ENCODE assay signal across 14 mouse cellular contexts in the genomic region with DNA sequence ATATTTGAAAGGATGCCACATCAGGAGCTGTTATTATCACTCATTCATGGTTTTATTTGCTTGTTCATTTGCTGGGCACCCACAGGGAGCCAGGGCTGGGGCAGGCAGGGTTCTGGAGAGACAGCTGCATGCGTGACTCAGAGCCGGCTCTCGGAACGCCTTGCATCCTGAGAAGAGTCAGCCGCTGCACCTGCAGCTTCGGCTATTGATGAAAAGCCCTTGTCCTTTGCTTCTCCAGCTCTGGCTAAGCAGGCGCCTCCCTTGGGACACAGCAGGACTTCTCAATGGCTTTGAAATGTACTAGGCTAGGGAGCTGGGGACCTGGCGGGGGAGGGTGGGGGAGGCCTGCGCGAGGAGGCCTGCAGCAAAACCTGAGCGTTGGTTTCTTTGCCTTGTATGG. TPM values are rescaled to one million over a fixed set of nuclear protein-coding genes. Genes with fewer than 3 reads are reported as not detected.
DNase-seq lines count a peak whose midpoint lies in the region; ATAC-seq lines count a peak whose summit lies in the region.
"Had no signal": no experiment of that assay in that cellular context is flagged by ENCODE, and none has a peak within 500 bp of the region (broad histone marks: within the 10 kb centered on the region; RNA-seq: fewer than 3 reads in every experiment).

No protein-coding gene starts in this region.

- no peak overlapping the region for H3K9ac ChIP-seq in heart, embryonic 11.5 days (ENCODE audit: low read depth, low read length)
- H3K9ac ChIP-seq in forebrain, embryonic 15.5 days (replicated peaks): peak overlapping the region; percentile 18; the same call in 1 of the 2 replicates
- H3K9ac ChIP-seq in midbrain, embryonic 13.5 days (replicated peaks): peak overlapping the region; percentile 24
- H3K9ac ChIP-seq: embryonic facial prominence, embryonic 12.5 days; limb, embryonic 15.5 days had no signal

- no peak overlapping the region for H3K4me3 ChIP-seq in heart, embryonic 11.5 days (ENCODE audit: low read depth, low read length)
- H3K4me3 ChIP-seq in forebrain, embryonic 15.5 days: no peak overlapping the region
- no peak overlapping the region for H3K4me3 ChIP-seq in midbrain, embryonic 13.5 days (replicated peaks)
- H3K4me3 ChIP-seq: embryonic facial prominence, embryonic 12.5 days; limb, embryonic 15.5 days had no signal

- intact Hi-C loops in heart, postnatal 10 days (cut with DNase I): loop anchor here (10.0 kb wide), 1 partner anchor 184 kb away; no protein-coding TSS in a partner anchor

- no peak overlapping the region for H3K27ac ChIP-seq in heart, embryonic 11.5 days (ENCODE audit: low read depth, low read length)
- peak overlapping the region; percentile 48 for H3K27ac ChIP-seq in forebrain, embryonic 15.5 days (replicated peaks)
- peak overlapping the region; percentile 41 for H3K27ac ChIP-seq in midbrain, embryonic 13.5 days
- H3K27ac ChIP-seq: embryonic facial prominence, embryonic 12.5 days; limb, embryonic 15.5 days had no signal

- 25% methylated on average over 11 of the region's 11 CpGs for WGBS in heart, embryonic 11.5 days (ENCODE audit: insufficient replicate concordance)
- 12% methylated on average over 11 of the region's 11 CpGs for WGBS in forebrain, embryonic 15.5 days
- 3% methylated on average over 11 of the region's 11 CpGs for WGBS in midbrain, embryonic 13.5 days

- H3K27me3 ChIP-seq in heart, embryonic 11.5 days (ENCODE audit: control insufficient read depth, insufficient read depth, low read length): no peaks in the 10 kb centered on the region; the same call in 1 of the 2 replicates
- no peaks in the 10 kb centered on the region for H3K27me3 ChIP-seq in forebrain, embryonic 15.5 days
- H3K27me3 ChIP-seq in midbrain, embryonic 13.5 days: no peaks in the 10 kb centered on the region
- H3K27me3 ChIP-seq: limb, embryonic 15.5 days had no signal

- no peaks in the 10 kb centered on the region for H3K9me3 ChIP-seq in heart, embryonic 11.5 days (replicated peaks; ENCODE audit: control insufficient read depth, low read length)
- no peaks in the 10 kb centered on the region for H3K9me3 ChIP-seq in forebrain, embryonic 15.5 days
- H3K9me3 ChIP-seq in midbrain, embryonic 13.5 days: no peaks in the 10 kb centered on the region
- H3K9me3 ChIP-seq: embryonic facial prominence, embryonic 12.5 days; limb, embryonic 15.5 days had no signal

- no peak for DNase-seq in heart, postnatal 10 days
- DNase-seq in MN1 (ENCODE audit: low spot score): peak; percentile 80
- DNase-seq in spleen, postnatal 36 days (ENCODE audit: low spot score in 2 of 2): no peak
- DNase-seq in natural killer cell, adult 2 months (ENCODE audit: low spot score in 2 of 2): no peak
- DNase-seq: gastrocnemius, postnatal 25 days; layer of hippocampus, adult 9-11 months; thymus, adult 18-20 months had no signal

- no peaks in the 10 kb centered on the region for H3K36me3 ChIP-seq in heart, embryonic 11.5 days (ENCODE audit: control insufficient read depth, insufficient read depth, low read length)
- no peaks in the 10 kb centered on the region for H3K36me3 ChIP-seq in forebrain, embryonic 15.5 days
- no peaks in the 10 kb centered on the region for H3K36me3 ChIP-seq in midbrain, embryonic 13.5 days
- H3K36me3 ChIP-seq: embryonic facial prominence, embryonic 12.5 days; limb, embryonic 15.5 days had no signal

- no peak for ATAC-seq in heart, embryonic 11.5 days (replicated peaks; ENCODE audit: insufficient number of reproducible peaks, low FRiP score, low TSS enrichment)
- no peak; the same call in 1 of the 2 replicates for ATAC-seq in forebrain, embryonic 15.5 days (replicated peaks)
- ATAC-seq in midbrain, embryonic 13.5 days: peak; percentile 32; the same call in 1 of the 2 replicates
- ATAC-seq in CD4-positive, CD25-positive, alpha-beta regulatory T cell, adult 4 months: no peak
- ATAC-seq: inflammation-experienced regulatory T-cells, adult 6 months had no signal

- H3K4me2 ChIP-seq in heart, embryonic 11.5 days: peak overlapping the region; percentile 24; the same call in 1 of the 2 replicates
- no peak overlapping the region for H3K4me2 ChIP-seq in forebrain, embryonic 15.5 days (replicated peaks)
- H3K4me2 ChIP-seq in midbrain, embryonic 13.5 days (replicated peaks): peak overlapping the region; percentile 35
- H3K4me2 ChIP-seq: embryonic facial prominence, embryonic 12.5 days; limb, embryonic 15.5 days had no signal

- H3K4me1 ChIP-seq in heart, embryonic 11.5 days (ENCODE audit: control insufficient read depth, insufficient read depth, low read length): peaks cover 29% of the 10 kb centered on the region
- H3K4me1 ChIP-seq in forebrain, embryonic 15.5 days: peaks cover 28% of the 10 kb centered on the region
- peaks cover 43% of the 10 kb centered on the region for H3K4me1 ChIP-seq in midbrain, embryonic 13.5 days (replicated peaks)

RNA-seq across cellular contexts. Expression of a gene that starts 23.8 kb away (rescaled TPM):
- 4.9 and 5.3 TPM in 2 replicates for polyA plus RNA-seq in heart, embryonic 11.5 days (2014; fragmentation: Nextera tagmentation; extraction: Ambion mirVana)
- 10 to 100 TPM; 25.0 to 33.3 TPM for total RNA-seq in heart, postnatal 10 days (2021)
- polyA plus RNA-seq in forebrain, embryonic 15.5 days (2015; fragmentation: Nextera tagmentation; extraction: Ambion mirVana): 14.3 and 15.1 TPM in 2 replicates
- polyA plus RNA-seq in midbrain, embryonic 13.5 days (2015; fragmentation: Nextera tagmentation; extraction: Ambion mirVana): 14.0 and 14.8 TPM in 2 replicates
- 10 to 100 TPM; 12.3 to 22.0 TPM for polyA plus RNA-seq in CD4-positive, CD25-positive, alpha-beta regulatory T cell, adult 4 months (2017; shearing (Covaris generic))
